Mouse (Mus musculus) heart, embryonic 16.5 days (tissue): ENCODE measurements around the gene Arl15. TPM values are rescaled to one million over a fixed set of nuclear protein-coding genes. Genes with fewer than 3 reads are reported as not detected.
A peak's percentile ranks its signal among the peaks of the same experiment; 100 is the strongest.

Experiments
- ATAC-seq: fragments of 200-750 bp; cut with Nextera tagmentation; replicated peaks from 2 replicates; pipeline ENCODE4 v1.8.0; 2017; ENCODE audit warnings: moderate number of reproducible peaks; ENCODE audit not compliant: insufficient read depth, low FRiP score; ENCODE audit errors: extremely low read depth
- H3K27ac ChIP-seq: fragments of 300-500 bp; sonication (generic); 2 replicates; pipeline ENCODE4 v1.5.1; 2014; ENCODE audit warnings: mild to moderate bottlenecking, low read length, control low read depth, moderate library complexity
- H3K27me3 ChIP-seq: fragments of 300-500 bp; sonication (generic); 2 replicates; pipeline ENCODE4 v1.6.1; 2014; ENCODE audit warnings: low read length, mixed read lengths; ENCODE audit not compliant: control insufficient read depth, insufficient read depth
- H3K36me3 ChIP-seq: fragments of 300-500 bp; sonication (generic); 2 replicates; pipeline ENCODE4 v1.6.1; 2014; ENCODE audit not compliant: control insufficient read depth, insufficient read depth
- H3K4me1 ChIP-seq: fragments of 300-500 bp; sonication (generic); 2 replicates; pipeline ENCODE4 v1.6.1; 2014; ENCODE audit warnings: low read length, mixed read lengths; ENCODE audit not compliant: control insufficient read depth, insufficient read depth
- H3K4me2 ChIP-seq: fragments of 300-500 bp; sonication (generic); 2 replicates; pipeline ENCODE4 v1.6.1; 2014; ENCODE audit warnings: low read depth, mild to moderate bottlenecking, control low read depth, low read length
- H3K4me3 ChIP-seq: fragments of 300-500 bp; sonication (generic); 2 replicates; pipeline ENCODE4 v1.5.1; 2014; ENCODE audit warnings: mild to moderate bottlenecking, control low read depth, low read length
- H3K9ac ChIP-seq: fragments of 300-500 bp; sonication (generic); 2 replicates; pipeline ENCODE4 v1.6.1; 2014; ENCODE audit warnings: low read length, control low read depth
- H3K9me3 ChIP-seq: fragments of 300-500 bp; sonication (generic); replicated peaks from 2 replicates; pipeline ENCODE4 v1.6.1; 2016; ENCODE audit warnings: low read length; ENCODE audit not compliant: control insufficient read depth
- WGBS: fragments of 180-500 bp; shearing (Covaris S2); extraction: QIAGEN DNeasy Blood & Tissue Kit; methylation state at CpG from one replicate; pipeline ENCODE4 v1.1.7; 2014; 5-methylcytosine and 5-hydroxymethylcytosine counted together
- polyA plus RNA-seq: library from polyadenylated mRNA; unstranded; fragments of >200 nt; fragmentation: Nextera tagmentation; extraction: Ambion mirVana; gene quantifications from 2 replicates; pipeline ENCODE4 v1.2.1, GENCODE M21; 2015

Arl15 gene
- polyA plus RNA-seq, 1 experiment from 2014 or later: 8.8 TPM

DNA sequence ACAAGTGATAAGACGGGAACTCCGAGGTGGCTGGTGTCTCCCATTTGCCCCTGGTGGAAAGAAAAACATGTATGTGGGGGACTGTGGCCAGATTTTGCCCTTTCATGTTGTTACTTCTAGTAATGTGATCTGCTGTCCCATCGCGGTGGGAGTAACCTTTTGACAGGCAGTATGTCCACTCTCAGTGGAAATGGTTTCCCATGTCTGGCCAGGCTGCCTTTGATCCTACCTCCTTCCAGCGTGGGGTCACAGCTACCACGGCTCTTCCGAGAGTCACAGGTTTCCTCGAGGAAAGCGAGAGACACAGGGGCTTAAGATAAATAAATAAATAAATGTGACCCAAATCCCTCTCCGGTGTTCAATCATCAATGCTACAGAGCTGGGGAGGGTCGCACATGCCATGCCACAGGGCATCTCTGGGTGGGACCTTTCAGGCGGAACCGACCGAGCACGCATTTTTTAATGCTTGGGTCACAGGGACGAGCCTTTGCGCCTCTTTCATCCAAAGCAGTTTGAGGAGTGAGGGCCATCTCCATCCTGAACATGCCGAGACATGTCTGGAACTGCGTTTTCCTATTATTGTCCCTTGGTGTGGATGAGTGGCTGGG lies 86.4 kb downstream of the Arl15 start:
- no peak overlapping the region for H3K9ac ChIP-seq
- peaks cover 6% of the 10 kb centered on the region for H3K4me1 ChIP-seq
- no peaks in the 10 kb centered on the region for H3K36me3 ChIP-seq
- no peak for ATAC-seq
- no peaks in the 10 kb centered on the region for H3K9me3 ChIP-seq
- peak overlapping the region; percentile 21 for H3K4me2 ChIP-seq
- H3K27me3 ChIP-seq: no peaks in the 10 kb centered on the region
- no peak overlapping the region for H3K27ac ChIP-seq
- H3K4me3 ChIP-seq: no peak overlapping the region
- 36% methylated on average over 19 of the region's 19 CpGs for WGBS

DNA sequence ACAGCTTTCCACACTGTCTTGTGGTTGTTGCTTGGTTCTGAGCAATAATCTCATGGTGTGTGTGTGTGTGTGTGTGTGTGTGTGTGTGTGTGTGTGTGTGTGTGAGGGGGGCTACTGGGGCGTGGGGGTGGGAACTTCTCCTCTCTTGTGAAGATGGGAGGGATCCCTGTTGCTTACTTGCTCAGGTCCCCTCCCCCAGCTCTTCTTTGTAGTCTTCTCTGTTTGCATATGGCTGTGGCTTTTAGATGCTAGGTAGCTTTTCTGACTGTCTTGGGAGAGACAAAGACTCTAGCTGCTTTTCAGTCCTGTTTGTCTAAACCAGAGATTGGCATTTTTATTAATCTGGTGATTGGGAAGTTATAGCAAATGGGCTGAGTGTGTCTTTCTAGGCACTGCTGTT lies 88.7 kb downstream of the Arl15 start:
- Histone ChIP-seq H3K27me3 (no peaks in the 10 kb centered on the region), H3K36me3 (no peaks in the 10 kb centered on the region), H3K9ac (no peak overlapping the region), H3K4me1 (peaks cover 6% of the 10 kb centered on the region), H3K4me2 (no peak overlapping the region), H3K9me3 (no peaks in the 10 kb centered on the region), H3K4me3 (no peak overlapping the region), H3K27ac (no peak overlapping the region)
- 40% methylated on average over 1 of the region's 1 CpGs for WGBS
- no peak for ATAC-seq

DNA sequence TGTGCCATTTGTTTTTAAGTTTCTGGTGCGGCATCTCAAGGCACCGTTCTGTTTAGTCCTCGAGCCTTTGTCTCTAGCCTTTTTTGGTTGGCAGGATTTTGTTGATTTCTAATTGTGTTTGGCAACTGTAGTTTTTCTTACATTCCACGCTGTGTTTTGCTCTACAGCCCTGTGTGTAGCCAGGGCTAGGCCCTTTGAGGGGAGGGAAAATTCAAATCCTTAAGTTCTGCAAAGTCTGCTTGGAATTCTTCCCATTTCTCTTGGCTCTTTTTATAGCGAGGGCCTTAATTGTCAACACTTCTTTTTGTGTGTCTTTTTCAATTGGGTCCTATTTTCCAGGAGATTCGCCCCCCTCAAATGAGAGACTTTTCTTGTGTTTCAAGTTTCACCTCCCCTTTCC lies 92.8 kb downstream of the Arl15 start:
- Histone ChIP-seq H3K27ac (no peak overlapping the region), H3K9ac (no peak overlapping the region), H3K4me3 (no peak overlapping the region), H3K4me1 (no peaks in the 10 kb centered on the region), H3K27me3 (no peaks in the 10 kb centered on the region), H3K36me3 (no peaks in the 10 kb centered on the region), H3K4me2 (no peak overlapping the region), H3K9me3 (no peaks in the 10 kb centered on the region)
- no peak for ATAC-seq
- 67% methylated on average over 6 of the region's 6 CpGs for WGBS

DNA sequence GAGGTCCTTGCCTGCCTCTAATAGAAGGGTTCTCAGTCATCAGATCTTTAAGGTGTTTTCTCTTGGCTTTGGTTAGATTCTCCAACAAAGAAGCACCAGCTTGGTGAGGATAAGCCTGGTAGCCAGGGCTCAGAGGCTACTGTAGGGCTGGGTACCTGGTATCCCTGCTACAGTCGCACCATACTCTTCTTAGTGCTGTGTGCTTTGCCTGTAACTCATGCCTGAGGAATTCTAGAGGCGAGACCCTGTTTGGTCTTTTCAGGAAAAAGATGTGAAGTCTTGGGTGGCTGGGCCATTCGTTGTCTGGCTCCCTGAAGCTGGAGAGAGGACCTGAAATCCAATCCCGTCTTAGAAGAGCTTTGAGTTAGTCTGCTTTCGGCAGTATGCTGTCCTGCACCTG lies 93.8 kb downstream of the Arl15 start:
- no peaks in the 10 kb centered on the region for H3K4me1 ChIP-seq
- ATAC-seq: no peak
- no peak overlapping the region for H3K9ac ChIP-seq
- H3K27me3 ChIP-seq: no peaks in the 10 kb centered on the region
- no peak overlapping the region for H3K27ac ChIP-seq
- no peaks in the 10 kb centered on the region for H3K9me3 ChIP-seq
- 71% methylated on average over 5 of the region's 5 CpGs for WGBS
- no peaks in the 10 kb centered on the region for H3K36me3 ChIP-seq
- no peak overlapping the region for H3K4me3 ChIP-seq
- no peak overlapping the region for H3K4me2 ChIP-seq

DNA sequence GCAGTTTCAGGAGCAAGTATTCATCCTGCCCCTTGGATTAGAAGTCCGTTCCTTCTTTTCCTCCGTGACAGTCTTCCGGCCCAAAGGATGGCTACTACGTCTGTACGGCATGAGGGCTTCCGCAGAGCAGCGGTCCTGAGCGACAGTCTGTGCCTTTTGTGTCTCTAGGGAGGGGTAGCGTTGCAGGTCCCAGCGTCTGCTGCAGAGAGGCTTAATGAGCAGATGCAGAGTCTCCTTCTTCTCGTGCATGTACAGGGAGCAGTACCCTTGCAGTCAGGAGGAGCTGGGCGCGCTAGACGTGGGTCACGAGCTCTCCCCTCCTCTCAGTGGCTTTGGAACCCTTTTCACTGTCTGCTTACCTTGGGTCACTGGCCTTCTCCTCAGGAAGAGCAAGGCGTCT lies 94.4 kb downstream of the Arl15 start:
- no peaks in the 10 kb centered on the region for H3K36me3 ChIP-seq
- no peak overlapping the region for H3K27ac ChIP-seq
- no peak overlapping the region for H3K9ac ChIP-seq
- ATAC-seq: no peak
- no peaks in the 10 kb centered on the region for H3K4me1 ChIP-seq
- no peaks in the 10 kb centered on the region for H3K9me3 ChIP-seq
- H3K27me3 ChIP-seq: no peaks in the 10 kb centered on the region
- H3K4me3 ChIP-seq: no peak overlapping the region
- H3K4me2 ChIP-seq: no peak overlapping the region
- WGBS: 75% methylated on average over 16 of the region's 16 CpGs

DNA sequence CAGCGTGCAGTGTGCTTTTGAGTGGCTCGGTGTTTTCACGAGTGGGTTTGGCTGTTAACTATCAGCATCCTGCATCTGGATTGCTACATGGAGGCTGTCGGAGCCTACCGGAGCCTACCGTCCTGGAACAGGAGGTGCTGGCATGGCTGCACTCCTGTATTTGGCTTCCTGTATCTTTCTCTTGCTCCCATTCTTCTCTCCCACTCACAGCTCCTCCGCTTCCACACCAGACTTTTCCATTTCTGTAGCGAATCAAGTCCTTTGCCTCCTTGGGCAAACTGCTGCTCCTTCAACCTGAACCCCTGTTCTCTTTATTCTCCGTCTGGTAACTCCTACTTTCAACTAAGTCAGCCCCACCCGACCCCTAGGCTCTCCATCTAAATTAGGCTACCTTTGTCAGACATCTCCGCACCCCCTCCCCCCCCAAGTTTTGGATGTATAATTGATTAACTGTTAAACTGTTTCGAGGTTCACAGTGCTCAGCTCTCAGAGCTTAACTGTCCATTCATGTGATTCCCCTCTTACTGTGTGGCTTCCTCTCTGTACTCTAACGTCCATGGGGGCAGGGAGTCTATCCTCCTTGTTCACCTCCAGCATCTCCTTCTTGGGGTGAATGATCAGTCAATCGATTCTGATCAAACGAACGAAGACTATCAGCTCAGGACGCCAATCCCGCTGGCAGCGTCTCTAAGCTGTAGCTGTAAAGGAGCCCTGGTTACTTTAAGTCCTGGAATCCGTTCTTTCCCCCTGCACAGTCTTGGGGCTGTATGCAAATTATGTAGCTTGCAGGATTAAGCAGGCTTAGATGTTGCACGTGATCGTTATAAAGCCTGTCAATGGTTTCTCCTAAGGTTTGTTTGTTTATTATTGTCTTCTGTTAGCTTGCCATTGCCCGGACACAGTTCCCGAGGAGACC lies 95.1 kb downstream of the Arl15 start:
- Histone ChIP-seq H3K27me3 (no peaks in the 10 kb centered on the region), H3K4me3 (no peak overlapping the region), H3K36me3 (no peaks in the 10 kb centered on the region), H3K27ac (no peak overlapping the region), H3K4me2 (no peak overlapping the region), H3K4me1 (no peaks in the 10 kb centered on the region), H3K9ac (no peak overlapping the region), H3K9me3 (no peaks in the 10 kb centered on the region)
- no peak for ATAC-seq
- 78% methylated on average over 24 of the region's 24 CpGs for WGBS

DNA sequence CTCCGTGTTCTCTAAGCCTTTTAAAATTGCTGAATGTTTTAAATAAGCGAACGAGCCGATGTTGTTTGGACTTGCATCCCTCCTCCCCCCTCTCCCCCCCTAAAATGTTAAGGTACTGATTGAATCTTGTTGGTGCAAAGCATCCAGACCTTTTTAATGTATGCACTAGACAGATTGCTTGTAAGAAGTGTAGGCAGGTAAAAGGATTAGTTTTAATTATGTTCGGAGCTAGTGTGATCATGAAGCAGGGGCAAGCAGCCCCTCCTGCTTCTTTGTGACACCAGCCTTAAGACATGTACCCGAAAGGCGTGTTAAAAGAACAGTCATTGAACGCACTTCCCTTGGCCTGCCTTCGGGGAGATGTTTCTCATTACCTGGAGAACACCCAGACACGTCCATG lies 102.4 kb downstream of the Arl15 start:
- no peak for ATAC-seq
- WGBS: 89% methylated on average over 10 of the region's 10 CpGs

DNA sequence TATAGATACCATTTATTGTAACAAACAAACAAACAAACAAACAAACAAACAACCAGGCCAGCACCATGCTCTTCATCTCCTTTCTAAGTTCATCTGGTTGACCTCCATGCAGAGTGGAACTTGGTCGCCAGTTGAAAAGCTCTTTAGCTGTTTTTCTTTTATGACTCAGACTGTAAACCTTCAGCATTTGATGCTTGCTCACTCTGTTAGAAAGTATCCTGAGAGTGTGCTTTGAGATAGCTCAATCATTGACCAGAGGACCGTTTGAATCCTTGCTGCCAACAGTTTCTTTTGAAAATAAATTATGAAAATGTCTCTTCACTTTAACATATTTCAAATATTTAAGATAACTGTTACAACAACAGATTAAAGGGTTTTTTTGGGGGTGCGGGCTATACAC lies 103.2 kb downstream of the Arl15 start:
- no peak overlapping the region for H3K4me3 ChIP-seq
- H3K4me2 ChIP-seq: no peak overlapping the region
- no peak overlapping the region for H3K27ac ChIP-seq
- H3K9ac ChIP-seq: no peak overlapping the region
- H3K36me3 ChIP-seq: no peaks in the 10 kb centered on the region
- no peaks in the 10 kb centered on the region for H3K9me3 ChIP-seq
- no peaks in the 10 kb centered on the region for H3K27me3 ChIP-seq
- ATAC-seq: no peak
- H3K4me1 ChIP-seq: 0 out of 2 replicates have a peak, but pooled peaks cover 5% of the 10 kb centered on the region
- WGBS: 79% methylated on average over 3 of the region's 3 CpGs

More for the DNA sequence above, 102.4 kb downstream of the Arl15 start:
- Histone ChIP-seq H3K9ac (no peak overlapping the region), H3K4me2 (no peak overlapping the region), H3K27ac (no peak overlapping the region), H3K4me3 (no peak overlapping the region), H3K4me1 (0 out of 2 replicates have a peak, but pooled peaks cover 3% of the 10 kb centered on the region), H3K9me3 (no peaks in the 10 kb centered on the region), H3K27me3 (no peaks in the 10 kb centered on the region), H3K36me3 (no peaks in the 10 kb centered on the region)

DNA sequence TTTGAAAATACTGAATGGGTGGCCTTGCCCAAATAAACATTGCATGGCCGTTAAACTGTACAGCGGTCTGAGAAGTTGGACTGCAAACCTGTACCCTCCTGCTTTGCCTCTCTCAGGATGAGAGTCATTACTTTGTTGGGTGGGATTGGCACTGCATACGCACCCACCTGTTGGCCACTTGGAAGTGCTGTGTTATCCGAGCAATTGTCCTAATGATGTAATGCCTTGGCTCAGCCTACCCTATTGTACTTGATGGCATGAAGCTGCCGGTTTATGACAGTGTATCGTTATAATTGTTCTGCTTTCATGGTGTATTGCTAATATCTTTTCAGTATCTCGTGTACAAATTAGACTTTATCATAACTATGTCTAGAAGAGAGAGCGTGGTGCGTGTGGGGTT lies 103.6 kb downstream of the Arl15 start:
- no peak overlapping the region for H3K27ac ChIP-seq
- no peak for ATAC-seq
- no peak overlapping the region for H3K4me2 ChIP-seq
- WGBS: 69% methylated on average over 9 of the region's 9 CpGs
- H3K27me3 ChIP-seq: no peaks in the 10 kb centered on the region
- no peaks in the 10 kb centered on the region for H3K9me3 ChIP-seq
- H3K4me1 ChIP-seq: peaks cover 6% of the 10 kb centered on the region
- H3K9ac ChIP-seq: no peak overlapping the region
- no peaks in the 10 kb centered on the region for H3K36me3 ChIP-seq
- no peak overlapping the region for H3K4me3 ChIP-seq
